Mouse (Mus musculus) G1E (cell line): Measurements from ENCODE around the gene Vps26c. TPM values are rescaled to one million over a fixed set of nuclear protein-coding genes. Genes with fewer than 3 reads are reported as not detected.
A peak's percentile ranks its signal among the peaks of the same experiment; 100 is the strongest.

Experiments
- ATAC-seq: 2 replicates; pipeline ENCODE4 v1.8.0; 2016; ENCODE audit warnings: mild to moderate bottlenecking; ENCODE audit not compliant: insufficient number of reproducible peaks, poor library complexity, low FRiP score, severe bottlenecking; ENCODE audit errors: extremely low read depth
- DNase-seq: peaks from one replicate; pipeline ENCODE4 v3.0.0; 2012; ENCODE audit warnings: low spot score
- H3K27me3 ChIP-seq: 2 replicates; pipeline ENCODE4 v1.6.1; 2012; ENCODE audit warnings: mild to moderate bottlenecking, low read length, inconsistent platforms; ENCODE audit not compliant: insufficient read depth
- H3K36me3 ChIP-seq: replicated peaks from 2 replicates; pipeline ENCODE3; 2012; ENCODE audit warnings: mild to moderate bottlenecking, inconsistent platforms
- H3K4me1 ChIP-seq: 2 replicates; pipeline ENCODE4 v1.6.1; 2012; ENCODE audit warnings: low read depth, low read length, inconsistent platforms, mixed read lengths; ENCODE audit not compliant: insufficient read depth
- H3K4me3 ChIP-seq: 2 replicates; pipeline ENCODE4 v1.5.1; 2012; ENCODE audit warnings: low read depth, mild to moderate bottlenecking, inconsistent platforms, low read length, moderate library complexity, mixed read lengths
- H3K9me3 ChIP-seq: replicated peaks from 2 replicates; pipeline ENCODE4 v1.6.1; 2012; ENCODE audit warnings: inconsistent platforms
- CTCF ChIP-seq: IDR thresholded peaks from 2 replicates; pipeline ENCODE4 v1.5.1; 2012; ENCODE audit warnings: low read depth, low read length, inconsistent platforms, mixed read lengths
- GATA1 ChIP-seq: IDR thresholded peaks from 2 replicates; pipeline ENCODE4 v1.6.1; 2012; ENCODE audit warnings: borderline replicate concordance, low read length, inconsistent platforms, mixed read lengths
- GATA2 ChIP-seq: IDR thresholded peaks from 2 replicates; pipeline ENCODE4 v1.6.1; 2012; ENCODE audit warnings: low read depth, low read length, inconsistent platforms, borderline replicate concordance
- POLR2AphosphoS5 ChIP-seq: IDR thresholded peaks from 2 replicates; pipeline ENCODE4 v1.6.1; 2012; ENCODE audit warnings: low read depth, low read length, inconsistent platforms; ENCODE audit not compliant: insufficient replicate concordance
- TAL1 ChIP-seq: conservative IDR thresholded peaks from 2 replicates; pipeline ENCODE4 v1.6.1; 2012; ENCODE audit warnings: low read depth, low read length, inconsistent platforms, mixed read lengths
- polyA plus RNA-seq: library from polyadenylated mRNA; stranded (reverse); fragments of >175 nt; gene quantifications from 2 replicates; pipeline ENCODE4 v1.2.3, GENCODE M21; 2012
- total RNA-seq, 2 experiments: library from RNA; stranded (forward) in 1 of 2; stranded (reverse) in 1 of 2; fragments of 200-1000 nt in 1 of 2; fragments of >200 nt in 1 of 2; fragmentation: Nextera tagmentation in 1 of 2; gene quantifications; 2 replicates each; pipeline ENCODE4 v1.2.3; 2014 to 2017

Gene Vps26c
- total RNA-seq (2014; fragmentation: Nextera tagmentation) (27.5 and 37.2 TPM in 2 replicates), total RNA-seq (2017) (80.7 and 102 TPM in 2 replicates), polyA plus RNA-seq (3.2 and 3.4 TPM in 2 replicates)

DNA sequence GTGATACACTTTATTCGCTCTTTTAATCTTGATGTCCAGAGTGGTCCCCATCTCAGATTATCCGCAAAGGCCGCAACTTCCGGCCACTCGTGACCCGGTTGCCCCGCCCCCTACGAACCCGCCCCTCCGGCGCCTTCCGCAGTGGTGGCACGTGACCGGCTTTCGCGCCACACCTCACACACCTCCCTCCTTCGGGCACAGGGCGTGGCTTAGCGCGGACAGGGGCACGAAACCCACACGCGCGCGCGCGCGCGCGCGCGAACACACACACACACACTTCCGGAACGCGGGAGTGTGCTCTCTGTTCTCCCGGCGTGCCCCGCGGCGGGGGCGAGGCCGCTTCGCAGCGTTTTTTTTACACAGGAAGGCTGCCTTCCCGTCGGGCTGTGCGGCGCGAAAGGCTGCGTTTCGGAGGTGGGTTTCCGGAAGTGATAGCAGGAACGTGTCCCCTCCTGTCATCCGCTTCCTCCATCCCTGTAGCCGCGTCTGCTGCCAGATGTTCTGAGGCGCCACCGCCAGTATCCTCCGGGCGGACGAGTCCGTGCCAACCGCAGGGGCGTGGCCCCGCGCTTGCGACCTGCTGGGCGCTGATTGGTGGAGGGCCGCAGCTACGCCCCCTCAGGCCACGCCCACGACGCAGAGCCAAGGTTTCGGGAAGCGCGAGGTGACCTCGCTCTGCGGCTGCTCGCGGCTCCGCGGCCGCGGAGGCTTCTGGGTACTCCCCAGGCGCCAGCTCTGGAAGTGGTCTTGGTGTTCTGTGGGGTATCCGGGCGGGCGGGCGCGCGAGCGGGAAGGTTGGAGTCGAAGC lies at the start of gene Vps26c:
TSS of gene Vps26c (minus strand) at position 487 of the 808 bp plus-strand sequence.
- TF ChIP-seq GATA1, result no peak
- TF ChIP-seq POLR2AphosphoS5, result no peak
- TF ChIP-seq TAL1, result no peak
- Histone ChIP-seq H3K4me3 (peak within 1 kb of the TSS; percentile 86), H3K4me1 (peaks cover 29% of the 10 kb centered on the region), H3K9me3 (no peaks in the 10 kb centered on the region), H3K27me3 (no peaks in the 10 kb centered on the region), H3K36me3 (peaks cover 25% of the 10 kb centered on the region)
- DNase-seq (peak; percentile 91), ATAC-seq (peak; percentile 82)

DNA sequence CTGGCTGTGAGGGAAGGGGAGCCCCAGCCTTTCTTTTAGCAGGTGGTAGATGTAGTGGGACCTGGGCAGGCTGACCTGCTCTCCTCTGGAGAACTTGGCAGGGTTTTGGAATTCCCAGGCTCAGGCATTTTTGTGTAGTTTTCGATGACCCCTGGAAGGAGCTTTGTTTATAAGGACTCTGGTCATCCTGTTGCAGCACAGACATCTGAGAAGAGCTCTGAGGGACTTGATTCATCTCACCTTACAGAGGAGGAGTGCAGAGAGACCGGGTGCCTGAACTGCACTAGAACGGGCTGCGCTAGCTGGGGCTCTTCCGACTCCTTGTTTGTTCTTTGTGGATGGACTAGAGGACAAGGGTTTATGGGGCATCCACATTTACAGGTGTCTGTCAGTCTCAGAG lies 49.1 kb upstream of the Vps26c start:
- no peaks in the 10 kb centered on the region for H3K9me3 ChIP-seq
- no peak for TF ChIP-seq CTCF
- TF ChIP-seq TAL1, result no peak
- H3K4me3 ChIP-seq, result no peak overlapping the region
- no peaks in the 10 kb centered on the region for H3K27me3 ChIP-seq
- H3K36me3 ChIP-seq, result peaks cover 59% of the 10 kb centered on the region
- H3K4me1 ChIP-seq, result peaks cover 80% of the 10 kb centered on the region
- no peak for DNase-seq
- no peak for ATAC-seq

DNA sequence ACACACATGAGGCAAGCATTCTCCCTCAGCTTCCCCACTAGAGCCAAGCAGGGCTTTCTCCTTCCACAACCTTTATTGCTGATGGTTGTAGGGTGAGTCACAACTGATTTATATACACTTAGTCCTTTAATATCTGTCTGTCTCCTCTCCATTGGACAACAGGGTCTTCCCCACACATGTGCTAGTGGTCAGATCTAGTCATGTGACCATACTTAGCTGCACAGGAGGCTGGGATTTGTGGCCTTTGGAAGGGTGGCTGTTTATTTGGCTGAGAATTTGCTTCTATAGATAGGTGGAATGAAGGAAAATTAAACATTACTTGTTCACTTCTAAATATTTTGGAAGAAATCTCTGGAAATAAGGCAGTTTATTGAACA lies 48.1 kb upstream of the Vps26c start:
- Histone ChIP-seq H3K4me3 (no peak overlapping the region), H3K9me3 (no peaks in the 10 kb centered on the region), H3K36me3 (peaks cover 53% of the 10 kb centered on the region), H3K4me1 (peaks cover 73% of the 10 kb centered on the region), H3K27me3 (no peaks in the 10 kb centered on the region)
- ATAC-seq (no peak), DNase-seq (no peak)
- TF ChIP-seq POLR2AphosphoS5, result no peak
- TF ChIP-seq GATA2, result no peak
- no peak for TF ChIP-seq TAL1

DNA sequence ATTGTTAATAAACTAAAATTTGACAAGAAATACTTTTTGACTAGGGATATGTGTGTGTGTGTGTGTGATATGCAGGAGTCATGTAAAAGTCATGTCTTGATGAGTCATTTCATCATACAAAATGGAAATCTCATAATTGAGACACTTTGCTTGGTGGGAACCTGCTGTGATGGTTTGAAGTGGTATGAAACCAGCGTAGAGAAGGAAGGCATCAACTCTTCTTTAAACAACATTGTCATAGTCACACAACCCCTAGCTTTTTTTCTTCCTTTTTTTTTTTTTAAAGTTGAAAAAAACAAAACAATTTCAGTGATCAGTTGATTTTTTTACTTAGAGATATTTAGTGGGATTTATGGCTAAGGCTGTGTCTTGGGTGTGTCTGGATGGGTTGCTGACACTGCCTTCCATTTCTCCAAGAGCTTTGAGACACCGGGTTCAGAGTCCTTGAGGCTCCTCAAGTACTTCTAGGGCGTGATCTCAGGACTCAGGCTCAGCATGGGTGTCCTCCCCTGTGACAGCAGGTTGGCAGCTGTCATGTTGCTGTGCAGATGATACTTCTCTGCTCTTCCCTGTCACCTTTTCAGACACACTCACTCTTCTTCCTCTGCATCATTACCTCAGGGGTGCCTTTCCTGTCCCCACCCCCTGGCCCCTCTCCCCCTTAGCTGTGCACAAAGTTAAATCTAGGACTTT lies 47.5 kb upstream of the Vps26c start:
- H3K4me3 ChIP-seq, result no peak overlapping the region
- H3K9me3 ChIP-seq, result no peaks in the 10 kb centered on the region
- peaks cover 67% of the 10 kb centered on the region for H3K4me1 ChIP-seq
- H3K36me3 ChIP-seq, result peaks cover 48% of the 10 kb centered on the region
- DNase-seq, result no peak
- no peak for TF ChIP-seq GATA1
- TF ChIP-seq POLR2AphosphoS5, result no peak
- TF ChIP-seq TAL1, result no peak
- no peak for TF ChIP-seq CTCF
- no peak for TF ChIP-seq GATA2
- H3K27me3 ChIP-seq, result no peaks in the 10 kb centered on the region
- no peak for ATAC-seq

DNA sequence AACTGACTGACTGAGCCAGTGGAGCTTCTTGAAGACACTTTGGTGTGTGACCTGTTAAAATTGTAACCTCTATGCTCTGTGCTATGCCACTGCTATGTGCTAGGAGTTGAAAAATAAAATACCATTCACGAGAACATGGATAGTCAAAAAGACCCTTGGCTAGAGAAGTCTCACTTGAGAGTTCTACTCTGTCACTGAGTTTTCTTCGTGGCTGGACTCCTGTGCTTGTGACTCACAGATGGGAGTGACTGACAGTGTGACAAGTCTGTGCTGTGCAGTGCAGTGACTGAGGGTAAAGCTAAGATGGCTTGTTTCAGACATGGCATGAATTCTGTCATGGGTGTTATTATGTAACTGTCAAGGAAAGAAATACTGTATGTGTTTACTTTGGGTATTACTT lies 45.8 kb upstream of the Vps26c start:
- Histone ChIP-seq H3K4me1 (peaks cover 58% of the 10 kb centered on the region), H3K9me3 (no peaks in the 10 kb centered on the region), H3K4me3 (no peak overlapping the region; the same call in 1 of the 2 replicates), H3K27me3 (no peaks in the 10 kb centered on the region), H3K36me3 (peaks cover 37% of the 10 kb centered on the region)
- DNase-seq, result no peak
- TF ChIP-seq POLR2AphosphoS5, result no peak
- no peak for TF ChIP-seq GATA2
- no peak for TF ChIP-seq GATA1
- no peak for TF ChIP-seq CTCF
- no peak for TF ChIP-seq TAL1
- no peak for ATAC-seq

DNA sequence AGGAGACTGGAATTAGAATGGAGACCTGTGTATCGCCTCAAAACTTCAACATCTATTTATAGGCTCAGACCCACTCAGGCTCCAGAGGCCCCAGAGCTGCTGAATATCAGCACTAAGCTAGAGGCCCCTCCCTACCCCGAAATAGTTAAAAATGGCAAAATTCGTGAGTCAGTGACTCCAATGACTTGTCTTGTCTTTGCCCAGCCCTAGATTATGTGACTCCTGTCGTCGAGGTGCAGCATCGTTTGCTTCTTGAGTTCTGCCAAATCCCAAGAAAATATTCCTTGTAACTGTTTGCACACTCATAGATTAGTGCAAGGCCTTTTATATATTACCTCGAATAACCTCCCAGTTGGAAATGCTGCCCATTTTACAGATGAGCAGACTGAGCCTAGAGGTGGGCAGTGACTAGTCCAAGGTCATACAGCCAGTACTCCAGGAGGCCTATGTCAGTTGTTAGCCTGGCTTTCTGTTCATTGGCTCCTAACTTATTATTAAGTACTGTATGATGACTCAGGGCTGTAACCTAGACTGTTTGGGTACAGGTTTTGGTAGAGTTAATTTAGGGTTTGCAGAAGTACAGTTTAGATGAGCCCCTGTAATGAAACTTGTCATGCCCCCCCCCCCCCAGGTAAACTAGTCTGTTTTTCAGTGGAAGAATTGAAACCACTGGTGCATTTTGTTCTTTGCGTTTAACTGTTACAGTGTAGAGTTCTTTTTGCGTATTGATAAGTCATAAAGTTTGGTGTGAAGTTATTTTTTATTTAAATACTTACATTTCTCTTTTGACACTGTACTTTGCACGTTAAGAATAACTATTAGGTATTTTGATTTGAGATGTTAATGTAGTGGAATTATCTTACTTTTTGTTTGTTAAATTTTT lies 44.7 kb upstream of the Vps26c start:
- Histone ChIP-seq H3K27me3 (no peaks in the 10 kb centered on the region; the same call in 1 of the 2 replicates), H3K9me3 (no peaks in the 10 kb centered on the region), H3K36me3 (peaks cover 28% of the 10 kb centered on the region), H3K4me1 (peaks cover 49% of the 10 kb centered on the region), H3K4me3 (peak overlapping the region; percentile 89)
- DNase-seq, result no peak
- TF ChIP-seq POLR2AphosphoS5 (no peak), GATA1 (no peak), TAL1 (no peak), GATA2 (no peak), CTCF (no peak)
- no peak for ATAC-seq
